Mouse (Mus musculus): ENCODE measurements around the gene Sdf4. TPM values are rescaled to one million over a fixed set of nuclear protein-coding genes. Genes with fewer than 3 reads are reported as not detected.

The Sdf4 gene
- total and polyA plus RNA-seq, 3 experiments = 111 to 117 TPM; not detected in 1

GRCm38 (mm10) chr4:155991211-155991907 is 1.3 kb upstream of the Sdf4 start (continued):
- TF ChIP-seq SIN3A (IDR thresholded peaks at IDR 0.05; ENCODE audit: low read length) (no peak), POLR2A (IDR thresholded peaks at IDR 0.05; ENCODE audit: control insufficient read depth in 1 of 2, insufficient read depth in 1 of 2, low read depth in 1 of 2, low read length in 2 of 2, poor library complexity in 1 of 2) (no peak), SMC3 (IDR thresholded peaks at IDR 0.05; ENCODE audit: low read depth, low read length) (no peak)

- H3K9me3 ChIP-seq (replicated peaks; ENCODE audit: insufficient read depth, low read length) = no peaks in the 10 kb centered on the region
- H3K4me3 ChIP-seq (ENCODE audit: control insufficient read depth in 1 of 2, insufficient read depth in 1 of 2, low read depth in 2 of 2, low read length in 2 of 2) = peak overlapping the region; percentile 64 to 72
- peaks cover 2 to 38% of the 10 kb centered on the region in 2 experiments; a peak in 3 of 4 replicates for H3K36me3 ChIP-seq (ENCODE audit: control insufficient read depth in 1 of 2, insufficient read depth in 2 of 2, low read length in 2 of 2)
- peak overlapping the region; percentile 92 for H3K9ac ChIP-seq (ENCODE audit: control insufficient read depth, low read depth, low read length, poor library complexity, severe bottlenecking)
- no peaks in the 10 kb centered on the region for H3K27me3 ChIP-seq (ENCODE audit: control insufficient read depth in 1 of 2, insufficient read depth in 2 of 2, low read length in 2 of 2)
- TF ChIP-seq RAD21 (IDR thresholded peaks at IDR 0.05; ENCODE audit: low read depth, low read length) (no peak), USF2 (IDR thresholded peaks at IDR 0.05; ENCODE audit: borderline replicate concordance in 1 of 2, insufficient read depth in 1 of 2, low read depth in 1 of 2, low read length in 2 of 2) (no peak), MXI1 (IDR thresholded peaks at IDR 0.05; ENCODE audit: low read depth, low read length) (no peak)
- peaks cover 7 to 39% of the 10 kb centered on the region in 2 experiments for H3K4me1 ChIP-seq (ENCODE audit: control insufficient read depth in 1 of 2, insufficient read depth in 2 of 2, low read length in 2 of 2)
- H3K79me2 ChIP-seq (ENCODE audit: control insufficient read depth, insufficient read depth, low read length, poor library complexity) = peaks cover 50% of the 10 kb centered on the region
- DNase-seq (ENCODE audit: low read depth, low spot score) = no peak
- peak overlapping the region; percentile 86 for H3K27ac ChIP-seq (ENCODE audit: control insufficient read depth, low read depth, low read length)
These were observed 803 bp upstream of the Sdf4 start for GRCm38 (mm10) chr4:155991908-155992230.

GRCm38 (mm10) chr4:155992906-155993547 is 355 bp downstream of the Sdf4 start:
- Histone ChIP-seq H3K4me1 (ENCODE audit: control insufficient read depth in 1 of 2, insufficient read depth in 2 of 2, low read length in 2 of 2) (peaks cover 7 to 37% of the 10 kb centered on the region in 2 experiments), H3K36me3 (ENCODE audit: control insufficient read depth in 1 of 2, insufficient read depth in 2 of 2, low read length in 2 of 2) (peaks cover 9 to 38% of the 10 kb centered on the region in 2 experiments), H3K27ac (ENCODE audit: control insufficient read depth, low read depth, low read length) (peak overlapping the region; percentile 97), H3K9ac (ENCODE audit: control insufficient read depth, low read depth, low read length, poor library complexity, severe bottlenecking) (peak overlapping the region; percentile 99), H3K4me3 (ENCODE audit: control insufficient read depth in 1 of 2, insufficient read depth in 1 of 2, low read depth in 2 of 2, low read length in 2 of 2) (peak overlapping the region; percentile 81 to 98), H3K27me3 (ENCODE audit: control insufficient read depth in 1 of 2, insufficient read depth in 2 of 2, low read length in 2 of 2) (no peaks in the 10 kb centered on the region), H3K9me3 (replicated peaks; ENCODE audit: insufficient read depth, low read length) (no peaks in the 10 kb centered on the region), H3K79me2 (ENCODE audit: control insufficient read depth, insufficient read depth, low read length, poor library complexity) (peaks cover 52% of the 10 kb centered on the region)
- peak; percentile 97 for DNase-seq (ENCODE audit: low read depth, low spot score)
- TF ChIP-seq POLR2A (IDR thresholded peaks at IDR 0.05; ENCODE audit: control insufficient read depth in 1 of 2, insufficient read depth in 1 of 2, low read depth in 1 of 2, low read length in 2 of 2, poor library complexity in 1 of 2) (peak; percentile 68 to 91; a peak in 3 of 4 replicates), NELFE (IDR thresholded peaks at IDR 0.05; ENCODE audit: low read depth, low read length) (peak; percentile 65), POLR2AphosphoS5 (IDR thresholded peaks at IDR 0.05; ENCODE audit: borderline replicate concordance, low read depth, low read length) (no peak), MAZ (IDR thresholded peaks at IDR 0.05; ENCODE audit: low read depth, low read length) (no peak), ETS1 (IDR thresholded peaks at IDR 0.05; ENCODE audit: low read depth, low read length) (no peak), ZKSCAN1 (IDR thresholded peaks at IDR 0.05; ENCODE audit: low read depth, low read length) (no peak), SMC3 (IDR thresholded peaks at IDR 0.05; ENCODE audit: low read depth, low read length) (no peak), TBP (IDR thresholded peaks at IDR 0.05; ENCODE audit: low read depth, low read length) (peak; percentile 73), SIN3A (IDR thresholded peaks at IDR 0.05; ENCODE audit: low read length) (peak; percentile 87; the same call in 1 of the 2 replicates), TAL1 (IDR thresholded peaks at IDR 0.05; ENCODE audit: low read length) (no peak), MYC (IDR thresholded peaks at IDR 0.05; ENCODE audit: low read depth, low read length) (no peak), EP300 (IDR thresholded peaks at IDR 0.05; ENCODE audit: low read depth in 1 of 2, low read length in 2 of 2) (peak in 1 of 2 experiments; percentile 36; a peak in 1 of 4 replicates), CHD1 (IDR thresholded peaks at IDR 0.05; ENCODE audit: low read depth, low read length) (no peak), KAT2A (conservative IDR thresholded peaks at IDR 0.05; ENCODE audit: low read depth, low read length) (peak; percentile 85), RCOR1 (IDR thresholded peaks at IDR 0.05; ENCODE audit: low read depth, low read length) (peak; percentile 18; the same call in 1 of the 2 replicates), ZMIZ1 (IDR thresholded peaks at IDR 0.05; ENCODE audit: low read depth, low read length) (0 out of 2 replicates have a peak, but pooled peaks have one; percentile 17), ELF1 (IDR thresholded peaks at IDR 0.05; ENCODE audit: low read depth, low read length) (peak; percentile 99), GATA1 (IDR thresholded peaks at IDR 0.05; ENCODE audit: low read depth, low read length) (no peak), ZC3H11A (IDR thresholded peaks at IDR 0.05; ENCODE audit: low read depth, low read length) (no peak), MAX (IDR thresholded peaks at IDR 0.05; ENCODE audit: low read length) (peak; percentile 94), BHLHE40 (IDR thresholded peaks at IDR 0.05; ENCODE audit: borderline replicate concordance, low read depth, low read length) (no peak), JUND (IDR thresholded peaks at IDR 0.05; ENCODE audit: low read depth, low read length) (no peak), USF1 (IDR thresholded peaks at IDR 0.05; ENCODE audit: low read depth, low read length) (peak; percentile 99), POLR2AphosphoS2 (IDR thresholded peaks at IDR 0.05; ENCODE audit: low read length) (no peak)

Data from MEL (cell line).